Mouse (Mus musculus): ENCODE results near the gene Zc3hav1l.

DNA sequence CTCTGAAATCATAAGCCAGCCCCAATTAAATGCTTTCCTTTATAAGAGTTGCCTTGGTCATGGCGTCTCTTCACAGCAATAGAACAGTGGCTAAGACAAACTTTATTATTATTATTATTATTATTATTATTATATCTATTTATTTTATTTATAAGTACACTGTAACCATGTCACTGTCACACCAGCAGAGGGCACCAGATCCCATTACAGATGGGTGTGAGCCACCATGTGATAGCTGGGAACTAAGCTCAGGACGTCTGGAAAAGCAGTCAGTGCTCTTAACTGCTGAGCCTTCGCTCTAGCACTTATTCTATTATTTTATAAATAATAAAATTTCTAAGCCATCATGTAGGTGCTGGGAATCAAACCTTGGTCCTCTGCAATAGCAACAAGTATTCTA is 5.4 kb downstream of the Zc3hav1l start:
- TF ChIP-seq CTCF (IDR thresholded peaks at IDR 0.05; ENCODE audit: insufficient read depth, low read depth, low read length): no peak
- TF ChIP-seq POLR2A (IDR thresholded peaks at IDR 0.05; ENCODE audit: insufficient read depth, low read depth, low read length): no peak

All from olfactory bulb, adult 2 months (tissue).